11 mouse cellular contexts compared by ENCODE assay signal in genomic region chr10:45193330-45194310, GRCm38 (mm10). TPM values are rescaled to one million over a fixed set of nuclear protein-coding genes. Genes with fewer than 3 reads are reported as not detected.
A peak's percentile ranks its signal among the peaks of the same experiment; 100 is the strongest.
DNase-seq lines count a peak whose midpoint lies in the region; ATAC-seq and TF ChIP-seq lines count a peak whose summit lies in the region.
"Had no signal": no experiment of that assay in that cellular context is flagged by ENCODE, and none has a peak within 500 bp of the region (broad histone marks: within the 10 kb centered on the region; RNA-seq: fewer than 3 reads in every experiment).

No protein-coding gene starts in this region.

- no peaks in the 10 kb centered on the region for H3K27me3 ChIP-seq in kidney, embryonic 15.5 days
- H3K27me3 ChIP-seq in hindbrain, embryonic 15.5 days = no peaks in the 10 kb centered on the region
- H3K27me3 ChIP-seq in neural tube, embryonic 14.5 days (ENCODE audit: control insufficient read depth, insufficient read depth, low read length) = no peaks in the 10 kb centered on the region
- H3K27me3 ChIP-seq: forebrain, embryonic 13.5 days; limb, embryonic 15.5 days had no signal

- DNase-seq in kidney, postnatal 36 days = no peak
- peak; percentile 44 for DNase-seq in brain, embryonic 14.5 days (ENCODE audit: low read depth)
- DNase-seq in lung, adult 18-20 months = no peak
- no peak for DNase-seq in B cell, adult 2 months
- DNase-seq: lung, postnatal 10 days; right cerebral cortex, adult 18-20 months had no signal

- H3K4me3 ChIP-seq in kidney, embryonic 15.5 days (replicated peaks) = no peak overlapping the region
- H3K4me3 ChIP-seq in hindbrain, embryonic 15.5 days = no peak overlapping the region
- no peak overlapping the region for H3K4me3 ChIP-seq in neural tube, embryonic 14.5 days (ENCODE audit: low read depth, low read length)
- H3K4me3 ChIP-seq: forebrain, embryonic 13.5 days; limb, embryonic 15.5 days had no signal

- peak overlapping the region; percentile 64 for H3K27ac ChIP-seq in kidney, embryonic 15.5 days
- H3K27ac ChIP-seq in hindbrain, embryonic 15.5 days (replicated peaks) = peak overlapping the region; percentile 55
- H3K27ac ChIP-seq in neural tube, embryonic 14.5 days (ENCODE audit: low read depth, low read length) = peak overlapping the region; percentile 7
- H3K27ac ChIP-seq: forebrain, embryonic 13.5 days; limb, embryonic 15.5 days had no signal

- H3K9ac ChIP-seq in kidney, embryonic 15.5 days = no peak overlapping the region
- H3K9ac ChIP-seq in hindbrain, embryonic 15.5 days = no peak overlapping the region
- no peak overlapping the region for H3K9ac ChIP-seq in neural tube, embryonic 14.5 days (replicated peaks; ENCODE audit: low read depth, low read length)
- H3K9ac ChIP-seq: forebrain, embryonic 13.5 days; limb, embryonic 15.5 days had no signal

- no peaks in the 10 kb centered on the region for H3K36me3 ChIP-seq in kidney, embryonic 15.5 days
- H3K36me3 ChIP-seq in hindbrain, embryonic 15.5 days = no peaks in the 10 kb centered on the region
- H3K36me3 ChIP-seq in neural tube, embryonic 14.5 days (ENCODE audit: control insufficient read depth, insufficient read depth, low read length) = no peaks in the 10 kb centered on the region
- H3K36me3 ChIP-seq: limb, embryonic 15.5 days had no signal

- no peaks in the 10 kb centered on the region for H3K9me3 ChIP-seq in kidney, embryonic 15.5 days (replicated peaks)
- H3K9me3 ChIP-seq in hindbrain, embryonic 15.5 days = no peaks in the 10 kb centered on the region
- no peaks in the 10 kb centered on the region for H3K9me3 ChIP-seq in neural tube, embryonic 14.5 days (ENCODE audit: control insufficient read depth, low read length)
- H3K9me3 ChIP-seq: forebrain, embryonic 13.5 days; limb, embryonic 15.5 days had no signal

- H3K4me2 ChIP-seq in kidney, embryonic 15.5 days = no peak overlapping the region
- H3K4me2 ChIP-seq in hindbrain, embryonic 15.5 days = no peak overlapping the region
- no peak overlapping the region for H3K4me2 ChIP-seq in neural tube, embryonic 14.5 days (ENCODE audit: low read depth, low read length)
- H3K4me2 ChIP-seq: forebrain, embryonic 13.5 days; limb, embryonic 15.5 days had no signal

- WGBS in kidney, embryonic 15.5 days = 26% methylated on average over 14 of the region's 14 CpGs
- WGBS in hindbrain, embryonic 15.5 days = 36% methylated on average over 14 of the region's 14 CpGs
- 18% methylated on average over 14 of the region's 14 CpGs for WGBS in neural tube, embryonic 14.5 days

- peak; percentile 89 for ATAC-seq in kidney, embryonic 15.5 days (replicated peaks; ENCODE audit: low FRiP score)
- ATAC-seq in hindbrain, embryonic 15.5 days (ENCODE audit: low FRiP score, low read depth) = peak; percentile 66; the same call in 1 of the 2 replicates
- ATAC-seq in neural tube, embryonic 14.5 days (ENCODE audit: low read depth) = peak; percentile 85
- ATAC-seq: forebrain, embryonic 13.5 days had no signal

- no peak for TF ChIP-seq CTCF in brain, embryonic 14.5 days (IDR thresholded peaks at IDR 0.05; ENCODE audit: borderline replicate concordance, extremely low read depth, insufficient read depth, insufficient read length)

- TF ChIP-seq POLR2A in brain, embryonic 14.5 days (IDR thresholded peaks at IDR 0.05; ENCODE audit: borderline replicate concordance, extremely low read depth, insufficient read depth, insufficient read length, poor library complexity, severe bottlenecking) = no peak

- 0 out of 2 replicates have a peak, but pooled peaks cover 5% of the 10 kb centered on the region for H3K4me1 ChIP-seq in kidney, embryonic 15.5 days
- peaks cover 8% of the 10 kb centered on the region for H3K4me1 ChIP-seq in hindbrain, embryonic 15.5 days (replicated peaks)
- H3K4me1 ChIP-seq in neural tube, embryonic 14.5 days (ENCODE audit: control insufficient read depth, insufficient read depth, low read length) = peaks cover 7% of the 10 kb centered on the region; the same call in 1 of the 2 replicates
- H3K4me1 ChIP-seq: forebrain, embryonic 13.5 days had no signal

RNA-seq across cellular contexts. Expression of gene Popdc3, which starts 15.7 kb away (rescaled TPM):
- 0.63 and 0.78 TPM in 2 replicates for polyA plus RNA-seq in kidney, embryonic 15.5 days (2015; fragmentation: Nextera tagmentation; extraction: Ambion mirVana)
- polyA plus RNA-seq in brain, embryonic 14.5 days (2012; rRNA removed) = 0.53 and 0.83 TPM in 2 replicates
- 2.6 and 3.0 TPM in 2 replicates for polyA plus RNA-seq in hindbrain, embryonic 15.5 days (2015; fragmentation: Nextera tagmentation; extraction: Ambion mirVana)
- polyA plus RNA-seq in neural tube, embryonic 14.5 days (2014; fragmentation: Nextera tagmentation; extraction: Ambion mirVana) = 1.9 and 4.3 TPM in 2 replicates

Comparison
In these comparisons a context has a peak if more than half of its experiments do, and no peak if none do; other contexts are left out.
1. H3K27ac ChIP-seq: peak in every context shown above with its lines; median percentile 64 in kidney, embryonic 15.5 days; 55 in hindbrain, embryonic 15.5 days; 7 in neural tube, embryonic 14.5 days.